Mouse (Mus musculus) brown adipose tissue, adult 24 weeks (tissue): ENCODE measurements around the gene Xab2. TPM values are rescaled to one million over a fixed set of nuclear protein-coding genes. Genes with fewer than 3 reads are reported as not detected.

Experiments used
- H3K27ac ChIP-seq: fragments of 200-500 bp; replicated peaks from 2 replicates; pipeline ENCODE4 v1.5.1; 2012; ENCODE audit warnings: low read depth, mild to moderate bottlenecking, low read length
- H3K4me1 ChIP-seq: fragments of 200-500 bp; 2 replicates; pipeline ENCODE4 v1.6.1; 2012; ENCODE audit warnings: low read length, mixed read lengths; ENCODE audit not compliant: control insufficient read depth, insufficient read depth, insufficient read length
- H3K4me3 ChIP-seq: fragments of 200-500 bp; 2 replicates; pipeline ENCODE4 v1.5.1; 2012; ENCODE audit warnings: low read depth, mild to moderate bottlenecking, low read length, moderate library complexity; ENCODE audit not compliant: insufficient read depth
- polyA plus RNA-seq: library from polyadenylated mRNA; stranded (reverse); fragments of >200 nt; gene quantifications from 2 replicates; pipeline ENCODE4 v1.2.4, GENCODE M21; 2012; ENCODE audit not compliant: missing spikeins, insufficient read depth, insufficient read length

Gene Xab2
- polyA plus RNA-seq, result 11.9 and 12.2 TPM in 2 replicates

- H3K4me3 ChIP-seq, result peak within 1 kb of the TSS; percentile 80
- H3K4me1 ChIP-seq, result 0 out of 2 replicates have a peak, but pooled peaks cover 3% of the 10 kb centered on the region
- peak within 1 kb of the TSS; percentile 59 for H3K27ac ChIP-seq
Measured at GRCm38 (mm10) chr8:3621199-3621970, at the start of gene Xab2, which contains the start of gene Pet100. Gene Xab2 (minus strand): TSS chr8:3621316. Gene Pet100 (plus strand): TSS chr8:3621548.

- Histone ChIP-seq H3K4me3 (no peak overlapping the region), H3K4me1 (no peaks in the 10 kb centered on the region), H3K27ac (no peak overlapping the region)
Measured at GRCm38 (mm10) chr8:3670388-3670787, 49.3 kb upstream of the Xab2 start.

- Histone ChIP-seq H3K4me1 (no peaks in the 10 kb centered on the region; the same call in 1 of the 2 replicates), H3K27ac (no peak within 1 kb of the TSS), H3K4me3 (no peak within 1 kb of the TSS)
Measured at GRCm38 (mm10) chr8:3665507-3665906, 44.4 kb upstream of the Xab2 start, which contains the start of gene Mcemp1. Gene Mcemp1 (plus strand): TSS chr8:3665754.

GRCm38 (mm10) chr8:3664405-3664804 is 43.3 kb upstream of the Xab2 start:
- H3K27ac ChIP-seq, result no peak overlapping the region
- H3K4me1 ChIP-seq, result no peaks in the 10 kb centered on the region; the same call in 1 of the 2 replicates
- H3K4me3 ChIP-seq, result no peak overlapping the region

- H3K4me3 ChIP-seq, result no peak overlapping the region
- peaks cover 7% of the 10 kb centered on the region; the same call in 1 of the 2 replicates for H3K4me1 ChIP-seq
- H3K27ac ChIP-seq, result no peak overlapping the region
Measured at GRCm38 (mm10) chr8:3660889-3661288, 39.8 kb upstream of the Xab2 start.

- peaks cover 13% of the 10 kb centered on the region; the same call in 1 of the 2 replicates for H3K4me1 ChIP-seq
- no peak overlapping the region for H3K27ac ChIP-seq
- no peak overlapping the region for H3K4me3 ChIP-seq
Measured at GRCm38 (mm10) chr8:3656725-3657381, 35.7 kb upstream of the Xab2 start.

GRCm38 (mm10) chr8:3655526-3655925 is 34.4 kb upstream of the Xab2 start, which contains the start of gene Retn:
Gene Retn (plus strand): TSS chr8:3655770.
- Histone ChIP-seq H3K4me3 (no peak within 1 kb of the TSS), H3K4me1 (peaks cover 13% of the 10 kb centered on the region; the same call in 1 of the 2 replicates), H3K27ac (no peak within 1 kb of the TSS)

GRCm38 (mm10) chr8:3654726-3655508 is 33.8 kb upstream of the Xab2 start:
- H3K27ac ChIP-seq, result no peak overlapping the region
- peaks cover 13% of the 10 kb centered on the region; the same call in 1 of the 2 replicates for H3K4me1 ChIP-seq
- H3K4me3 ChIP-seq, result no peak overlapping the region

- no peak overlapping the region for H3K4me3 ChIP-seq
- no peak overlapping the region for H3K27ac ChIP-seq
- peaks cover 17% of the 10 kb centered on the region for H3K4me1 ChIP-seq
Measured at GRCm38 (mm10) chr8:3652845-3653244, 31.7 kb upstream of the Xab2 start.

- H3K4me1 ChIP-seq, result peaks cover 13% of the 10 kb centered on the region; the same call in 1 of the 2 replicates
- H3K27ac ChIP-seq, result no peak overlapping the region
- H3K4me3 ChIP-seq, result no peak overlapping the region
Measured at GRCm38 (mm10) chr8:3648990-3649389, 27.9 kb upstream of the Xab2 start.

GRCm38 (mm10) chr8:3648268-3648667 is 27.2 kb upstream of the Xab2 start:
- Histone ChIP-seq H3K4me3 (no peak overlapping the region), H3K4me1 (peaks cover 13% of the 10 kb centered on the region; the same call in 1 of the 2 replicates), H3K27ac (0 out of 2 replicates have a peak overlapping the region, but pooled peaks have one; percentile 93)

GRCm38 (mm10) chr8:3647561-3647960 is 26.4 kb upstream of the Xab2 start:
- Histone ChIP-seq H3K4me1 (peaks cover 13% of the 10 kb centered on the region; the same call in 1 of the 2 replicates), H3K4me3 (no peak overlapping the region), H3K27ac (peak overlapping the region; percentile 93)

- H3K4me3 ChIP-seq, result no peak overlapping the region
- H3K27ac ChIP-seq, result peak overlapping the region; percentile 93
- H3K4me1 ChIP-seq, result peaks cover 13% of the 10 kb centered on the region; the same call in 1 of the 2 replicates
Measured at GRCm38 (mm10) chr8:3646824-3647531, 25.9 kb upstream of the Xab2 start.

GRCm38 (mm10) chr8:3645804-3646203 is 24.7 kb upstream of the Xab2 start:
- peak overlapping the region; percentile 92 for H3K27ac ChIP-seq
- H3K4me1 ChIP-seq, result peaks cover 13% of the 10 kb centered on the region; the same call in 1 of the 2 replicates
- no peak overlapping the region for H3K4me3 ChIP-seq
